20 mouse cellular contexts compared by ENCODE assay signal in genomic region chr19:3838931-3839330, GRCm38 (mm10).
"Had no signal": no experiment of that assay in that cellular context is flagged by ENCODE, and none has a peak within 500 bp of the region (broad histone marks: within the 10 kb centered on the region; RNA-seq: fewer than 3 reads in every experiment).

No protein-coding gene starts in this region.

- DNase-seq: kidney, adult 18-20 months; kidney, adult 9 months; kidney, postnatal 25 days; left cerebral cortex, postnatal 4 days; liver, postnatal 0 days; lung, postnatal 14 days; retina, postnatal 1 day; right cerebral cortex, postnatal 25 days; spleen, adult 18-20 months; thymus, postnatal 25 days had no signal

- H3K4me3 ChIP-seq: limb, embryonic 12.5 days; limb, embryonic 15.5 days; midbrain, embryonic 12.5 days; midbrain, embryonic 15.5 days; neural tube, embryonic 13.5 days had no signal

- H3K4me1 ChIP-seq: limb, embryonic 12.5 days; midbrain, embryonic 12.5 days; midbrain, embryonic 15.5 days; neural tube, embryonic 13.5 days had no signal

- ATAC-seq: inflammation-experienced regulatory T-cells, adult 6 months; intestine, embryonic 16.5 days; liver, postnatal 0 days; midbrain, embryonic 15.5 days had no signal

- H3K9me3 ChIP-seq: limb, embryonic 12.5 days; limb, embryonic 15.5 days; midbrain, embryonic 12.5 days; midbrain, embryonic 15.5 days; neural tube, embryonic 13.5 days had no signal

- H3K9ac ChIP-seq: limb, embryonic 12.5 days; limb, embryonic 15.5 days; liver, embryonic 14.5 days; liver, postnatal 0 days; midbrain, embryonic 12.5 days; midbrain, embryonic 15.5 days; neural tube, embryonic 13.5 days had no signal

- H3K27me3 ChIP-seq: limb, embryonic 15.5 days; midbrain, embryonic 12.5 days; midbrain, embryonic 15.5 days; neural tube, embryonic 13.5 days had no signal

- H3K27ac ChIP-seq: limb, embryonic 12.5 days; liver, embryonic 14.5 days; macrophage; midbrain, embryonic 12.5 days; midbrain, embryonic 15.5 days; neural tube, embryonic 13.5 days had no signal

- H3K4me2 ChIP-seq: limb, embryonic 12.5 days; limb, embryonic 15.5 days; liver, embryonic 11.5 days; midbrain, embryonic 12.5 days; midbrain, embryonic 15.5 days; neural tube, embryonic 13.5 days had no signal

- H3K36me3 ChIP-seq: limb, embryonic 12.5 days; limb, embryonic 15.5 days; midbrain, embryonic 12.5 days; midbrain, embryonic 15.5 days; neural tube, embryonic 13.5 days had no signal
